Mouse (Mus musculus): Measurements from ENCODE around the gene Rec114. TPM values are rescaled to one million over a fixed set of nuclear protein-coding genes. Genes with fewer than 3 reads are reported as not detected.

Gene Rec114
- polyA plus RNA-seq, 1 experiment from 2014 or later = 2.0 TPM

GRCm38 (mm10) chr9:58648406-58649264, 95.1 kb downstream of the Rec114 start:
- Histone ChIP-seq H3K27ac (replicated peaks) (no peak overlapping the region), H3K4me1 (no peaks in the 10 kb centered on the region), H3K4me3 (replicated peaks) (no peak overlapping the region), H3K27me3 (no peaks in the 10 kb centered on the region), H3K4me2 (replicated peaks) (no peak overlapping the region), H3K9me3 (replicated peaks) (no peaks in the 10 kb centered on the region), H3K9ac (no peak overlapping the region), H3K36me3 (peaks cover 14% of the 10 kb centered on the region)
- WGBS = 75% methylated on average over 6 of the region's 6 CpGs
- ATAC-seq (ENCODE audit: insufficient number of reproducible peaks, low FRiP score, low TSS enrichment, low read depth) = no peak

GRCm38 (mm10) chr9:58630441-58630840, 113.3 kb downstream of the Rec114 start:
- Histone ChIP-seq H3K27ac (replicated peaks) (no peak overlapping the region), H3K4me3 (replicated peaks) (no peak overlapping the region), H3K9ac (no peak overlapping the region), H3K36me3 (peaks cover 19% of the 10 kb centered on the region), H3K27me3 (no peaks in the 10 kb centered on the region), H3K9me3 (replicated peaks) (no peaks in the 10 kb centered on the region), H3K4me2 (replicated peaks) (no peak overlapping the region), H3K4me1 (no peaks in the 10 kb centered on the region)
- 75% methylated on average over 2 of the region's 2 CpGs for WGBS
- ATAC-seq (ENCODE audit: insufficient number of reproducible peaks, low FRiP score, low TSS enrichment, low read depth) = no peak

- no peaks in the 10 kb centered on the region for H3K4me1 ChIP-seq
Measured at GRCm38 (mm10) chr9:58627197-58627596, 116.6 kb downstream of the Rec114 start.

GRCm38 (mm10) chr9:58623009-58623408, 120.8 kb downstream of the Rec114 start:
- Histone ChIP-seq H3K4me2 (replicated peaks) (no peak overlapping the region), H3K9me3 (replicated peaks) (no peaks in the 10 kb centered on the region), H3K27me3 (no peaks in the 10 kb centered on the region), H3K4me1 (no peaks in the 10 kb centered on the region), H3K27ac (replicated peaks) (no peak overlapping the region), H3K36me3 (0 out of 2 replicates have a peak, but pooled peaks cover 4% of the 10 kb centered on the region), H3K4me3 (replicated peaks) (no peak overlapping the region), H3K9ac (no peak overlapping the region)
- WGBS = 78% methylated on average over 1 of the region's 1 CpGs
- no peak for ATAC-seq (ENCODE audit: insufficient number of reproducible peaks, low FRiP score, low TSS enrichment, low read depth)

More at GRCm38 (mm10) chr9:58627197-58627596, 116.6 kb downstream of the Rec114 start:
- Histone ChIP-seq H3K9me3 (replicated peaks) (no peaks in the 10 kb centered on the region), H3K4me2 (replicated peaks) (no peak overlapping the region), H3K9ac (no peak overlapping the region), H3K27me3 (no peaks in the 10 kb centered on the region), H3K4me3 (replicated peaks) (no peak overlapping the region), H3K36me3 (peaks cover 9% of the 10 kb centered on the region), H3K27ac (replicated peaks) (no peak overlapping the region)
- WGBS = 73% methylated on average over 2 of the region's 2 CpGs
- ATAC-seq (ENCODE audit: insufficient number of reproducible peaks, low FRiP score, low TSS enrichment, low read depth) = no peak

- Histone ChIP-seq H3K36me3 (no peaks in the 10 kb centered on the region), H3K27me3 (no peaks in the 10 kb centered on the region), H3K4me1 (peaks cover 9% of the 10 kb centered on the region; the same call in 1 of the 2 replicates), H3K9me3 (replicated peaks) (no peaks in the 10 kb centered on the region), H3K4me3 (replicated peaks) (no peak overlapping the region), H3K27ac (replicated peaks) (no peak overlapping the region), H3K4me2 (replicated peaks) (no peak overlapping the region), H3K9ac (no peak overlapping the region)
- ATAC-seq (ENCODE audit: insufficient number of reproducible peaks, low FRiP score, low TSS enrichment, low read depth) = no peak
- 65% methylated on average over 3 of the region's 3 CpGs for WGBS
Measured at GRCm38 (mm10) chr9:58615064-58615938, 128.5 kb downstream of the Rec114 start.

GRCm38 (mm10) chr9:58613790-58614189, 130.0 kb downstream of the Rec114 start:
- Histone ChIP-seq H3K9ac (no peak overlapping the region), H3K27ac (replicated peaks) (no peak overlapping the region), H3K4me2 (replicated peaks) (no peak overlapping the region), H3K9me3 (replicated peaks) (no peaks in the 10 kb centered on the region), H3K4me3 (replicated peaks) (no peak overlapping the region), H3K36me3 (no peaks in the 10 kb centered on the region), H3K4me1 (peaks cover 9% of the 10 kb centered on the region; the same call in 1 of the 2 replicates), H3K27me3 (no peaks in the 10 kb centered on the region)
- ATAC-seq (ENCODE audit: insufficient number of reproducible peaks, low FRiP score, low TSS enrichment, low read depth) = no peak
- 93% methylated on average over 1 of the region's 1 CpGs for WGBS

Other genes starting within 250 kb of the Rec114 start
- gene Cd276, start 188.5 kb downstream of the Rec114 start, polyA plus RNA-seq (2015; fragmentation: Nextera tagmentation; extraction: Ambion mirVana) = 53.6 and 55.8 TPM in 2 replicates
- gene Nptn, start 161.7 kb downstream of the Rec114 start, polyA plus RNA-seq (2015; fragmentation: Nextera tagmentation; extraction: Ambion mirVana) = 123 and 127 TPM in 2 replicates
- gene Hcn4, start 79.4 kb upstream of the Rec114 start, polyA plus RNA-seq (2015; fragmentation: Nextera tagmentation; extraction: Ambion mirVana) = 0.28 and 0.41 TPM in 2 replicates

Measured in embryonic facial prominence, embryonic 15.5 days (tissue).